Mouse (Mus musculus): ENCODE data around the gene Eif4h. TPM values are rescaled to one million over a fixed set of nuclear protein-coding genes. Genes with fewer than 3 reads are reported as not detected.

Eif4h gene
- polyA plus RNA-seq, 1 experiment from 2014 or later, result 455 TPM

- ATAC-seq (ENCODE audit: low FRiP score, low read depth), result no peak
- no peaks in the 10 kb centered on the region for H3K27me3 ChIP-seq
Measured at GRCm38 (mm10) chr5:134575833-134576232, 63.5 kb downstream of the Eif4h start.

DNA sequence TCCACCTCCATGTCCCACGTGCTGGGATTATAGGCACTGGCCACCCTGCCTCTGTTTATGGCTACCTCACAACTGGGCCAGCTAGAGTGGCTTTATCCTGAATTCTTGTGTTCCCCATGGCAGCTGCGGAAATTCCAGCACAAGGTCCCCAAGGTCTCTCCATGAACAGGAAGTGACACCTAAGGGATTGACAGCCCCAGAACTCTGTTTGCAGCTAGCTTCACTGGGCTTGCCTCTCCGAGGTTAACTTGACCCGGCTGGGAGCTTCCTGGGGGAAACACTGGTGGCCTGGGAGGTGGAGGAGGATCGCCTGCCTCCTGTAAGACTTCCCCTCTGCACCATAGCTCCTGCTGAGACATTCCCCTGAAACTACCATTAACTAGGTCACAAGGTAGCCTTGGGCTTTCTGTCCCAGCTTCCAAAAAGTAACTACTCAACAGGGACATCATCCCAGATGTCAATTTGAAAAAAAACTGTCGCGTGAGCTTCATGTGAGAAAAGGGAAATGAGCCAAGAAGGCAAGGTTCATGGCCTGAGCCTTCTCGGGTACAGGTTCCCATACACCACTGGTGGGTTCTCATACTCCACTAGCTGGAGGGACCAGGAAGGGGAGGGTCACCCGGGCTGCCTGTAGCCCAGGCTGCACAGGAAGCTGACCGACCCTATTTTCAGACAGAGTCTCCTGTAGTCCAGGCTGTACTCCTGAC is 66.6 kb downstream of the Eif4h start:
- no peak for ATAC-seq (ENCODE audit: low FRiP score, low read depth)
- H3K27me3 ChIP-seq, result no peaks in the 10 kb centered on the region
- H3K9ac ChIP-seq (replicated peaks), result no peak overlapping the region
- H3K36me3 ChIP-seq, result no peaks in the 10 kb centered on the region
- H3K27ac ChIP-seq (replicated peaks), result no peak overlapping the region
- peaks cover 8% of the 10 kb centered on the region for H3K4me1 ChIP-seq
- WGBS, result 48% methylated on average over 10 of the region's 10 CpGs
- H3K9me3 ChIP-seq, result no peaks in the 10 kb centered on the region
- H3K4me3 ChIP-seq, result peak overlapping the region; percentile 44; the same call in 1 of the 2 replicates
- peak overlapping the region; percentile 64 for H3K4me2 ChIP-seq (replicated peaks)

More at GRCm38 (mm10) chr5:134575833-134576232, 63.5 kb downstream of the Eif4h start:
- Histone ChIP-seq H3K4me1 (peaks cover 8% of the 10 kb centered on the region), H3K4me2 (replicated peaks) (no peak overlapping the region), H3K9ac (replicated peaks) (no peak overlapping the region), H3K4me3 (no peak overlapping the region), H3K36me3 (no peaks in the 10 kb centered on the region), H3K27ac (replicated peaks) (no peak overlapping the region), H3K9me3 (no peaks in the 10 kb centered on the region)
- WGBS, result 98% methylated on average over 5 of the region's 5 CpGs

DNA sequence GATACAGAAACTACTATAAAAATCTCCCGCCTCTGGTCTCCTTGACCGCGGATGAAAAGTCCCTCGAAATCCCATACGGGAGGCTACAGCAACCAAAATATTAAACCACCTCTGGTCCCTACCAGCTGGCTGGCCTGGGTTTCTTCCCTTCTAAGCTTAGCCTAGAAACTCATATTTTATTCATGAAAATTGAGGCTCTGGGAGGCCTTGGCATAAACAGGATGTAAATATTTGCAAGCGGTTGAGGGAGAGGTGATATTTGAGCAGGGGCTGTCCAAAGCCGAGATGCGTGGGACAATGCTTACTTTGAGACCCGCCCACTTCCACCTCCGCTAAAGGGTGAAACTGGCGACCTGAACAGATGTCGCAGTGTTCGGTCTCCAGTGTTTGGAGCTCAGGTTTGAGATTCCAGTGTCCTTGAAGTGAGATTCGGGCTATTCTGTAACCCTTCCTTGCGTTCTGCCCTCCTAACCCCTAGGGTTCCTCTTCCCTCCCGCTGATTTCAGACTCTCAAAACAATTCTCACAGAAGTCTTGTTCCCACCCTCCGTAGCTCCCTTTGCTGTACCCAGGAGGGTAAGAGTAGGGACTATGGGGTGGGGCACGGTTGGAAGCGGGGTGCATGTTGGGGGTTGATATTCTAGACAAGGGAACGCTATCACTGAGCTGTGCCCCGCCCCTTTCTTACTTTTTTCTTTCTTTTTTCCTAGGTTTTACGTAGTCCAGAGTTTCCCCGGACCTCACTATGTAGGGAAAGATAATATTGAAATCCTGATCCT is 67.4 kb downstream of the Eif4h start:
- Histone ChIP-seq H3K27ac (replicated peaks) (peak overlapping the region; percentile 71), H3K9me3 (no peaks in the 10 kb centered on the region), H3K27me3 (no peaks in the 10 kb centered on the region), H3K4me3 (peak overlapping the region; percentile 44), H3K36me3 (no peaks in the 10 kb centered on the region), H3K4me2 (replicated peaks) (peak overlapping the region; percentile 64), H3K9ac (replicated peaks) (peak overlapping the region; percentile 38; the same call in 1 of the 2 replicates), H3K4me1 (peaks cover 8% of the 10 kb centered on the region)
- WGBS, result 1% methylated on average over 23 of the region's 23 CpGs
- peak; percentile 81 for ATAC-seq (ENCODE audit: low FRiP score, low read depth)

Small RNA genes lying within 50 kb of the gene (microRNA-seq; reads per million reads assigned to microRNA genes)
- not detected for gene Mir7228

Other genes with a start within 250 kb of the Eif4h start
- 120 and 122 TPM in 2 replicates for gene Gtf2ird1, start 182.8 kb downstream of the Eif4h start, polyA plus RNA-seq (2016; fragmentation: Nextera tagmentation; extraction: Ambion mirVana)
- 11.4 and 11.9 TPM in 2 replicates for gene Clip2, start 87.1 kb downstream of the Eif4h start, polyA plus RNA-seq (2016; fragmentation: Nextera tagmentation; extraction: Ambion mirVana)
- 0.13 and 0.29 TPM in 2 replicates for gene Syna, start 79.3 kb downstream of the Eif4h start, polyA plus RNA-seq (2016; fragmentation: Nextera tagmentation; extraction: Ambion mirVana)
- gene Rfc2, start 58.1 kb downstream of the Eif4h start, polyA plus RNA-seq (2016; fragmentation: Nextera tagmentation; extraction: Ambion mirVana), result 264 and 268 TPM in 2 replicates
- 3.4 and 3.6 TPM in 2 replicates for gene Lat2, start 24.5 kb downstream of the Eif4h start, polyA plus RNA-seq (2016; fragmentation: Nextera tagmentation; extraction: Ambion mirVana)
- 16.7 and 17.7 TPM in 2 replicates for gene Limk1, start 49.1 kb upstream of the Eif4h start, polyA plus RNA-seq (2016; fragmentation: Nextera tagmentation; extraction: Ambion mirVana)
- 3.8 and 4.0 TPM in 2 replicates for gene Eln, start 107.8 kb upstream of the Eif4h start, polyA plus RNA-seq (2016; fragmentation: Nextera tagmentation; extraction: Ambion mirVana)

Data from midbrain, embryonic 12.5 days (tissue).